Mouse (Mus musculus) forebrain, postnatal 0 days (tissue): ENCODE results near the gene Oasl2. TPM values are rescaled to one million over a fixed set of nuclear protein-coding genes. Genes with fewer than 3 reads are reported as not detected.

Experiments used
- ATAC-seq: fragments of 200-750 bp; cut with Nextera tagmentation; 2 replicates; pipeline ENCODE4 v1.8.0; 2017; ENCODE audit warnings: mild to moderate bottlenecking, moderate library complexity
- DNase-seq: peaks from one replicate; pipeline ENCODE4 v3.0.0-alpha.2; 2015
- H3K27ac ChIP-seq: fragments of 300-500 bp; sonication (generic); 2 replicates; pipeline ENCODE4 v1.5.1; 2014; ENCODE audit warnings: low read depth, mild to moderate bottlenecking, antibody characterized with exemption, low read length, moderate library complexity, mixed read lengths
- H3K27me3 ChIP-seq: fragments of 300-500 bp; sonication (generic); 2 replicates; pipeline ENCODE4 v1.6.1; 2014; ENCODE audit warnings: mild to moderate bottlenecking, low read length, mixed read lengths; ENCODE audit not compliant: insufficient read depth
- H3K36me3 ChIP-seq: fragments of 300-500 bp; sonication (generic); 2 replicates; pipeline ENCODE4 v1.6.1; 2014; ENCODE audit warnings: mild to moderate bottlenecking, moderate library complexity; ENCODE audit not compliant: insufficient read depth
- H3K4me1 ChIP-seq: fragments of 300-500 bp; sonication (generic); 2 replicates; pipeline ENCODE4 v1.6.1; 2014; ENCODE audit warnings: antibody characterized with exemption; ENCODE audit not compliant: insufficient read depth
- H3K4me2 ChIP-seq: fragments of 300-500 bp; sonication (generic); 2 replicates; pipeline ENCODE4 v1.6.1; 2014; ENCODE audit warnings: low read depth, mild to moderate bottlenecking, moderate library complexity
- H3K4me3 ChIP-seq: fragments of 300-500 bp; sonication (generic); 2 replicates; pipeline ENCODE4 v1.5.1; 2014; ENCODE audit warnings: low read depth, low read length, mixed read lengths
- H3K9ac ChIP-seq: fragments of 300-500 bp; sonication (generic); 2 replicates; pipeline ENCODE4 v1.6.1; 2014; ENCODE audit warnings: mild to moderate bottlenecking
- H3K9me3 ChIP-seq: fragments of 300-500 bp; sonication (generic); 2 replicates; pipeline ENCODE4 v1.6.1; 2016; ENCODE audit warnings: low read length
- CTCF ChIP-seq: sonication (generic); IDR thresholded peaks from 2 replicates; pipeline ENCODE4 v1.5.1; 2016; ENCODE audit warnings: antibody characterized with exemption, control low read depth, low read depth
- WGBS: fragments of 180-500 bp; shearing (Covaris S2); extraction: QIAGEN DNeasy Blood & Tissue Kit; methylation state at CpG from one replicate; pipeline ENCODE4 v1.1.7; 2014; 5-methylcytosine and 5-hydroxymethylcytosine counted together
- polyA plus RNA-seq: library from polyadenylated mRNA; unstranded; fragments of >200 nt; fragmentation: Nextera tagmentation; extraction: Ambion mirVana; gene quantifications from 2 replicates; pipeline ENCODE4 v1.2.1, GENCODE M21; 2015
- total RNA-seq: library from RNA; depleted of rRNA; stranded (reverse); fragments of >200 nt; gene quantifications from 2 replicates; pipeline ENCODE4 v1.2.3, GENCODE M21; 2014

Gene Oasl2
- total and polyA plus RNA-seq, 2 experiments from 2014 or later, result 4.8 to 7.0 TPM

GRCm38 (mm10) chr5:114888995-114889394 lies 7.7 kb upstream of the Oasl2 start:
- Histone ChIP-seq H3K36me3 (no peaks in the 10 kb centered on the region), H3K27ac (no peak overlapping the region), H3K4me2 (no peak overlapping the region), H3K27me3 (no peaks in the 10 kb centered on the region), H3K4me3 (no peak overlapping the region), H3K9me3 (no peaks in the 10 kb centered on the region), H3K9ac (no peak overlapping the region), H3K4me1 (no peaks in the 10 kb centered on the region)
- DNase-seq (no peak), ATAC-seq (no peak)
- WGBS, result 71% methylated on average over 2 of the region's 2 CpGs
- no peak for TF ChIP-seq CTCF

GRCm38 (mm10) chr5:114895542-114895941 lies 1.2 kb upstream of the Oasl2 start:
- Histone ChIP-seq H3K4me1 (no peaks in the 10 kb centered on the region), H3K36me3 (no peaks in the 10 kb centered on the region), H3K27ac (no peak overlapping the region), H3K27me3 (peaks cover 3% of the 10 kb centered on the region; the same call in 1 of the 2 replicates), H3K4me2 (no peak overlapping the region), H3K9ac (no peak overlapping the region), H3K9me3 (no peaks in the 10 kb centered on the region), H3K4me3 (no peak overlapping the region)
- WGBS, result 86% methylated on average over 4 of the region's 4 CpGs
- ATAC-seq (no peak), DNase-seq (no peak)
- no peak for TF ChIP-seq CTCF

DNA sequence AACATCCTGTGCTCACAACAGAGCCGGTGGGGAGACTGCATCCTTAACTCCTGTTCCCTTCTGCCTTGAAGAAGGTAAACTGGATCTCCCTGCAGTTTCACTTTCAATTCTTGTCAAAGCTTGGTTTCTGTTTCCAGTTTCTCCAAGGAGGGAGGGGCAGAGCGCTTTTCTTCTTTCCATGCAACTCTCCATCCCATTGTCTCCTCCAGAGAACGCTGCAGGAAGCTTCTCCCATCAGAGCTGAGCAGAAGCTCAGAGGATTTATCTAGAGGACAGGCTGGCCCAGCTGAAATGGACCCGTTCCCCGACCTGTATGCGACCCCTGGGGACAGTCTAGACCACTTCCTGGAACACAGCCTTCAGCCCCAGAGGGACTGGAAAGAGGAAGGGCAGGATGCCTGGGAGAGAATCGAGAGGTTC lies 648 bp downstream of the Oasl2 start:
- H3K9ac ChIP-seq, result no peak overlapping the region
- WGBS, result 10% methylated on average over 7 of the region's 7 CpGs
- H3K36me3 ChIP-seq, result no peaks in the 10 kb centered on the region
- no peak overlapping the region for H3K4me3 ChIP-seq
- ATAC-seq, result no peak
- no peaks in the 10 kb centered on the region for H3K4me1 ChIP-seq
- TF ChIP-seq CTCF, result no peak
- peak overlapping the region; percentile 1 for H3K4me2 ChIP-seq
- DNase-seq, result no peak
- no peak overlapping the region for H3K27ac ChIP-seq
- peaks cover 3% of the 10 kb centered on the region; the same call in 1 of the 2 replicates for H3K27me3 ChIP-seq
- H3K9me3 ChIP-seq, result no peaks in the 10 kb centered on the region

DNA sequence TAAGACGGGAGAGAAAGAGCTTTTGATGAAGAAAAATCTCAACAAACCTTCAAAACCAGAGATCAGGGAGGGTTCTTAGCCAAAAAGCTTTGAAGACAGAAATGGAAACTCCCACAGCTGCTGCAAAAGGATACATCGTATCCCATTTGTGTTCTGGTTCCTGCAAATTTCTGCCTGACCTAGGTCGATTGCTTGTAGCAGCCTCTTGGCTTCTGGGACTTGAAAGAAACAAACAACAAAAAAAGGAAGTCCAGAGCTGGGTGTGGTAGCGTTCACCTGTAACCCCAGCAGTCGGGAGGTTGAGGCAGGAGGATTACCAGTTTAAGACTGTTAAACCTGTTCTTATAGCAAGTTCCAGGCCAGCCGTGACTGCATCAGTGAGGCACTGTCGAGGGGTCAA lies 2.1 kb downstream of the Oasl2 start:
- no peaks in the 10 kb centered on the region for H3K4me1 ChIP-seq
- 84% methylated on average over 7 of the region's 7 CpGs for WGBS
- no peak overlapping the region for H3K9ac ChIP-seq
- no peaks in the 10 kb centered on the region for H3K9me3 ChIP-seq
- TF ChIP-seq CTCF, result no peak
- H3K36me3 ChIP-seq, result no peaks in the 10 kb centered on the region
- no peak overlapping the region for H3K4me3 ChIP-seq
- ATAC-seq (no peak), DNase-seq (no peak)
- H3K27ac ChIP-seq, result no peak overlapping the region
- H3K4me2 ChIP-seq, result no peak overlapping the region
- peaks cover 3% of the 10 kb centered on the region; the same call in 1 of the 2 replicates for H3K27me3 ChIP-seq

DNA sequence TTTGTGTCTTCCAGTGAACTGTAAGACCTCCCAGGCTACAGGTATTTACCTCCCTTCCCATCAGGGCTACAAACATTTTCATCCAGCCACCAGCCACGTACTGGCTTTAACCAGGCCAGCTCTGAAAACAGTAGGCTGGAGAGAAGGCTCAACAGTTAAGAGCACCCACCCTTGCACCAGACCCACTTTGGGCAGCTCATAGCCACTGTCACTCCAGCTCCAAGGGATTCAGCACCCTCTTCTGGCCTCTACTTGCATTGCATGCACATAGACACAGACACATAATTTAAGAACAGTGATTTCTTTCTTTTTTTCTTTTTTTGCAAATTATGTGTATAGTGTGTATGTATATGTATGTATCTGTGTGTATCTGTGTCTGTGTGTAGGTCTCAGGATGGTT lies 5.7 kb downstream of the Oasl2 start:
- DNase-seq, result peak; percentile 48
- no peaks in the 10 kb centered on the region for H3K27me3 ChIP-seq
- H3K9me3 ChIP-seq, result no peaks in the 10 kb centered on the region
- H3K9ac ChIP-seq, result no peak overlapping the region
- no peak for ATAC-seq
- no peaks in the 10 kb centered on the region for H3K36me3 ChIP-seq
- H3K27ac ChIP-seq, result no peak overlapping the region
- no peak overlapping the region for H3K4me3 ChIP-seq
- peak; percentile 76 for TF ChIP-seq CTCF
- H3K4me2 ChIP-seq, result no peak overlapping the region
- WGBS, result 37% methylated on average over 1 of the region's 1 CpGs
- H3K4me1 ChIP-seq, result no peaks in the 10 kb centered on the region

- Histone ChIP-seq H3K9ac (no peak overlapping the region), H3K27me3 (no peaks in the 10 kb centered on the region), H3K36me3 (no peaks in the 10 kb centered on the region), H3K4me3 (no peak overlapping the region), H3K4me2 (no peak overlapping the region), H3K27ac (no peak overlapping the region), H3K9me3 (no peaks in the 10 kb centered on the region), H3K4me1 (no peaks in the 10 kb centered on the region)
- ATAC-seq (no peak), DNase-seq (no peak)
- WGBS, result 52% methylated on average over 13 of the region's 13 CpGs
- TF ChIP-seq CTCF, result no peak
Observed at GRCm38 (mm10) chr5:114908598-114909305, 12.0 kb downstream of the Oasl2 start.

DNA sequence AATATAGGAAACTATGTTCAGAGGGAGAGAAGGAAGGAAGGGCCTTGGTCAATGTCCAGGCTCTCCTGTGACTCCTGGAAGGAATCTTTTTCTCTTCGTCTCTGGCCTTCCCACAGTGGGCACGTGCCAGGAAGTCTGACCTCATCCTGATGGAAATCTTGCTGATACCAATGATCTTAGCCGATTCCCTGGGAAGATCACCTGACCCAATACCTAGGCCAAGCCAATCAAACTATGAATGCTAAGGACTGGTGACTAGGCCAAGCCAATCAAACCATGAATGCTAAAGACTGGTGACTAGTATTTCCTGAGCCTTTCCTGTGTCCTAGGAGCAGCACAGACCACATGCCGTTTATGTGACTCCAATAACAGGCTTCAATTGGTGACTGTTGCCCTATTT lies 16.9 kb downstream of the Oasl2 start:
- no peaks in the 10 kb centered on the region for H3K4me1 ChIP-seq
- H3K27me3 ChIP-seq, result no peaks in the 10 kb centered on the region
- no peak overlapping the region for H3K4me2 ChIP-seq
- DNase-seq (no peak), ATAC-seq (no peak)
- H3K9ac ChIP-seq, result no peak overlapping the region
- H3K36me3 ChIP-seq, result no peaks in the 10 kb centered on the region
- H3K9me3 ChIP-seq, result no peaks in the 10 kb centered on the region
- TF ChIP-seq CTCF, result no peak
- no peak overlapping the region for H3K27ac ChIP-seq
- WGBS, result 58% methylated on average over 4 of the region's 4 CpGs
- no peak overlapping the region for H3K4me3 ChIP-seq
